Mouse (Mus musculus): Measurements from ENCODE around the gene Spryd4. TPM values are rescaled to one million over a fixed set of nuclear protein-coding genes. Genes with fewer than 3 reads are reported as not detected.
"Not testable (repeated sequence)": the region's sequence is repeated elsewhere in the genome, so short reads cannot be mapped to it uniquely, and the experiment has no call there.

Gene Spryd4
- polyA plus RNA-seq, 1 experiment from 2014 or later = 25.7 TPM

GRCm38 (mm10) chr10:128230582-128230981, 19.0 kb upstream of the Spryd4 start:
- Histone ChIP-seq H3K9me3 (ENCODE audit: control insufficient read depth, low read length) (no peaks in the 10 kb centered on the region), H3K36me3 (ENCODE audit: control insufficient read depth, insufficient read depth, low read length) (no peaks in the 10 kb centered on the region), H3K27ac (ENCODE audit: low read depth, low read length) (no peak overlapping the region), H3K4me3 (ENCODE audit: low read depth, low read length) (no peak overlapping the region), H3K27me3 (ENCODE audit: control insufficient read depth, insufficient read depth, low read length) (no peaks in the 10 kb centered on the region), H3K4me1 (ENCODE audit: control insufficient read depth, insufficient read depth, low read length) (peaks cover 11% of the 10 kb centered on the region), H3K4me2 (no peak overlapping the region), H3K9ac (ENCODE audit: low read length) (0 out of 2 replicates have a peak overlapping the region, but pooled peaks have one; percentile 1)
- 83% methylated on average over 12 of the region's 12 CpGs for WGBS
- no peak for DNase-seq (ENCODE audit: low spot score, missing footprints)
- no peak for ATAC-seq (ENCODE audit: low FRiP score)

- Histone ChIP-seq H3K27me3 (ENCODE audit: control insufficient read depth, insufficient read depth, low read length) (no peaks in the 10 kb centered on the region), H3K36me3 (ENCODE audit: control insufficient read depth, insufficient read depth, low read length) (no peaks in the 10 kb centered on the region), H3K4me1 (ENCODE audit: control insufficient read depth, insufficient read depth, low read length) (peaks cover 18% of the 10 kb centered on the region), H3K9ac (ENCODE audit: low read length) (no peak overlapping the region), H3K4me3 (ENCODE audit: low read depth, low read length) (no peak overlapping the region), H3K27ac (ENCODE audit: low read depth, low read length) (no peak overlapping the region), H3K4me2 (no peak overlapping the region), H3K9me3 (ENCODE audit: control insufficient read depth, low read length) (no peaks in the 10 kb centered on the region)
- DNase-seq (ENCODE audit: low spot score, missing footprints) (no peak), ATAC-seq (ENCODE audit: low FRiP score) (no peak)
- WGBS = 91% methylated on average over 8 of the region's 8 CpGs
These were observed 16.4 kb upstream of the Spryd4 start for GRCm38 (mm10) chr10:128228009-128228408.

GRCm38 (mm10) chr10:128227592-128227991, 16.0 kb upstream of the Spryd4 start:
- Histone ChIP-seq H3K9ac (ENCODE audit: low read length) (no peak overlapping the region), H3K27me3 (ENCODE audit: control insufficient read depth, insufficient read depth, low read length) (no peaks in the 10 kb centered on the region), H3K4me1 (ENCODE audit: control insufficient read depth, insufficient read depth, low read length) (peaks cover 16% of the 10 kb centered on the region), H3K27ac (ENCODE audit: low read depth, low read length) (no peak overlapping the region), H3K4me2 (no peak overlapping the region), H3K4me3 (ENCODE audit: low read depth, low read length) (no peak overlapping the region), H3K36me3 (ENCODE audit: control insufficient read depth, insufficient read depth, low read length) (no peaks in the 10 kb centered on the region), H3K9me3 (ENCODE audit: control insufficient read depth, low read length) (no peaks in the 10 kb centered on the region)
- DNase-seq (ENCODE audit: low spot score, missing footprints) (no peak), ATAC-seq (ENCODE audit: low FRiP score) (no peak)
- 90% methylated on average over 9 of the region's 9 CpGs for WGBS

DNA sequence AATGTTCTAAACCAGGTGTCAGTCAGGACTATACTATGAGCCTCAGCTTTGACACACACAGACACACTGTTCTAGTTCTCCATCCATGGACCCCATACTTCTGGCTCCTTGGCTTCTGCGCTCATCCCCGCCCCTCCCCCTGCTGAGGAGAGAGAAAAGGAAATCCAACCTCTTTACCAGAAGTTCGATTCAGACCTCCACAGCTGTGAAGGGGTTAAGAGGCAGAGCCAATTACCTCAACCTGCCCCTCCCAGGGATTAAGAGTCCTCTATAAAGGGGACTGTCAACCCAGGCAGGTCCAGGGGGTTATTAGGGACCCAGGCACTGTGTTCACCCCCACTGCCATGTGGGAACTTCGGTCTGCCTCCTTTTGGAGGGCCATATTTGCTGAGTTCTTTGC, 13.9 kb upstream of the Spryd4 start, which contains the start of gene Mip:
Gene Mip, plus strand, starts transcription at position 301 of the 400 bp plus-strand sequence.
- H3K27me3 ChIP-seq (ENCODE audit: control insufficient read depth, insufficient read depth, low read length) = no peaks in the 10 kb centered on the region
- DNase-seq (ENCODE audit: low spot score, missing footprints) (no peak), ATAC-seq (ENCODE audit: low FRiP score) (no peak)
- H3K4me3 ChIP-seq (ENCODE audit: low read depth, low read length) = no peak within 1 kb of the TSS
- 22% methylated on average over 4 of the region's 4 CpGs for WGBS
- no peak within 1 kb of the TSS for H3K9ac ChIP-seq (ENCODE audit: low read length)
- no peak within 1 kb of the TSS for H3K27ac ChIP-seq (ENCODE audit: low read depth, low read length)
- H3K4me2 ChIP-seq = no peak within 1 kb of the TSS
- H3K9me3 ChIP-seq (ENCODE audit: control insufficient read depth, low read length) = no peaks in the 10 kb centered on the region
- peaks cover 10% of the 10 kb centered on the region for H3K4me1 ChIP-seq (ENCODE audit: control insufficient read depth, insufficient read depth, low read length)
- no peaks in the 10 kb centered on the region for H3K36me3 ChIP-seq (ENCODE audit: control insufficient read depth, insufficient read depth, low read length)

- no peak overlapping the region for H3K27ac ChIP-seq (ENCODE audit: low read depth, low read length)
- H3K9me3 ChIP-seq (ENCODE audit: control insufficient read depth, low read length) = no peaks in the 10 kb centered on the region
- no peak overlapping the region for H3K4me2 ChIP-seq
- H3K4me3 ChIP-seq (ENCODE audit: low read depth, low read length) = no peak overlapping the region
- ATAC-seq (ENCODE audit: low FRiP score) (no peak), DNase-seq (ENCODE audit: low spot score, missing footprints) (no peak)
- H3K4me1 ChIP-seq (ENCODE audit: control insufficient read depth, insufficient read depth, low read length) = peaks cover 10% of the 10 kb centered on the region
- WGBS = 30% methylated on average over 5 of the region's 5 CpGs
- no peaks in the 10 kb centered on the region for H3K36me3 ChIP-seq (ENCODE audit: control insufficient read depth, insufficient read depth, low read length)
- no peak overlapping the region for H3K9ac ChIP-seq (ENCODE audit: low read length)
- H3K27me3 ChIP-seq (ENCODE audit: control insufficient read depth, insufficient read depth, low read length) = no peaks in the 10 kb centered on the region
These were observed 13.5 kb upstream of the Spryd4 start for GRCm38 (mm10) chr10:128225064-128225463.

DNA sequence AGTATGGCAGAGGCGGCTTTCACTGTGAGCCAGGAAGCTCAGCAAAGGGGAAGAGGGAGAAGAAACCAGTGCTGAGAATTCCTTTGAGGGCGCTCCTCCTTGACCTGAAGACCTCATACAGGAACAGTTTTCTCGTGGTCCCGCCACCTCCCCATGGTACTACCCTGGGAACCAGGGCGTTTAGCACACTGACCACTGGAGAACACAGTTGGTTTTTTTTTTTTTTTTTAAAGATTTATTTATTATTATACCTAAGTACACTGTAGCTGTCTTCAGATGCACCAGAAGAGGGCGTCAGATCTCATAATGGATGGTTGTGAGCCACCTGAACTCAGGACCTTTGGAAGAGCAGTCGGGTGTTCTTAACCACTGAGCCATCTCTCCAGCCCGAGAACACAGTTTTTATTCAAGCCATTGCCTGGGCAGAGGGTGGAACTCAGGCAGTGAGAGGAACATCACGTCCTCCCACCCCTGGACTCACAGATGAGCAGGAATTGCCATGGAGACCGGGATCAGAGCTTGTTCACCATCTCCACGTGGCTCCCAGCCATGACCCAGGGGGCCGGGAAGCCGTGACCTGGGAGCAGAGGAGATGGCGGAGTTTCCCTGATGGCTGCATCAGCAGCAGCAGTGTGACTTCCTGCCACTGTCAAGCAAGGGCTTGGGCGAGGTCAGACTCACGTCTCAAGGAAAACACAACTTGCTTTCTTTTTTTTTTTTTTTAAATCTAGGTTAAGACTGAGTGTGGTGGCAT, 10.1 kb upstream of the Spryd4 start:
- Histone ChIP-seq H3K36me3 (ENCODE audit: control insufficient read depth, insufficient read depth, low read length) (no peaks in the 10 kb centered on the region), H3K27ac (ENCODE audit: low read depth, low read length) (no peak overlapping the region), H3K4me2 (no peak overlapping the region), H3K4me1 (ENCODE audit: control insufficient read depth, insufficient read depth, low read length) (peaks cover 10% of the 10 kb centered on the region), H3K9ac (ENCODE audit: low read length) (no peak overlapping the region), H3K9me3 (ENCODE audit: control insufficient read depth, low read length) (no peaks in the 10 kb centered on the region), H3K27me3 (ENCODE audit: control insufficient read depth, insufficient read depth, low read length) (no peaks in the 10 kb centered on the region), H3K4me3 (ENCODE audit: low read depth, low read length) (no peak overlapping the region)
- DNase-seq (ENCODE audit: low spot score, missing footprints) (no peak), ATAC-seq (ENCODE audit: low FRiP score) (no peak)
- 59% methylated on average over 16 of the region's 16 CpGs for WGBS

DNA sequence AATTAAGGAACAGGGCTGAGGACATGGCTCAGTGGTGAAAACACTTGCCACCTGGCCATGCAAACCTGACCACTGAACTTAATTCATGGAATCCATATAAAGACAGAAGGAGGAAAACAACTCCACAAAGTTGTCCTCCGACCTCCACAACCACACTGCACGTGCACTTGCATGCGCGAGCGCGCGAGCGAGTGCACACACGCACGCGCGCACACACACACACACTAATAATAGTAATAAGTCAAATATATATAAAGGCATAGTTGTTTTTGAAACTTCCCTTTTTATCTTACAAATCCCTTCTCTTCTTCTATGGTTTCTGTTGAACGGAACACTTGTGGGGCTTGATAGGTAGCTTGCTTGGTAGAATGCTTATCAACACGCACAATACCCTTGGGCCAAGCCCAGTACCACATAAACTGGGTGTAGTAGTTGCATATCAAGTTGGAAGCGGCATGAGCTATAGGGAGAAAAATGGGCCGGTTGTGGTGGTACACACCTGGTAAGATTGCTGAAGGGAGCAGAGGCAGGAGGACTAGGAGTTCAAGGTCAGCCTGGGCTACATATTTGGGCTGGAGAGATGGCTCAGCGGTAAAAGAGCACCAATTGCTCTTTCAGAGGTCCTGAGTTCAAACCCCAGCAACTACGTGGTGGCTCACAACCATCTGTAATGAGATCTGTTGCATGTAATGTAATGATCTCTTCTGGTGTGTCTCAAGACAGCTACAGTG, 6.9 kb upstream of the Spryd4 start:
- Histone ChIP-seq H3K4me2 (no peak overlapping the region), H3K4me1 (ENCODE audit: control insufficient read depth, insufficient read depth, low read length) (no peaks in the 10 kb centered on the region), H3K9ac (ENCODE audit: low read length) (no peak overlapping the region), H3K36me3 (ENCODE audit: control insufficient read depth, insufficient read depth, low read length) (no peaks in the 10 kb centered on the region), H3K27ac (ENCODE audit: low read depth, low read length) (no peak overlapping the region), H3K9me3 (ENCODE audit: control insufficient read depth, low read length) (no peaks in the 10 kb centered on the region), H3K27me3 (ENCODE audit: control insufficient read depth, insufficient read depth, low read length) (no peaks in the 10 kb centered on the region), H3K4me3 (ENCODE audit: low read depth, low read length) (no peak overlapping the region)
- ATAC-seq (ENCODE audit: low FRiP score) (no peak), DNase-seq (ENCODE audit: low spot score, missing footprints) (no peak)
- WGBS = 95% methylated on average over 18 of the region's 18 CpGs

DNA sequence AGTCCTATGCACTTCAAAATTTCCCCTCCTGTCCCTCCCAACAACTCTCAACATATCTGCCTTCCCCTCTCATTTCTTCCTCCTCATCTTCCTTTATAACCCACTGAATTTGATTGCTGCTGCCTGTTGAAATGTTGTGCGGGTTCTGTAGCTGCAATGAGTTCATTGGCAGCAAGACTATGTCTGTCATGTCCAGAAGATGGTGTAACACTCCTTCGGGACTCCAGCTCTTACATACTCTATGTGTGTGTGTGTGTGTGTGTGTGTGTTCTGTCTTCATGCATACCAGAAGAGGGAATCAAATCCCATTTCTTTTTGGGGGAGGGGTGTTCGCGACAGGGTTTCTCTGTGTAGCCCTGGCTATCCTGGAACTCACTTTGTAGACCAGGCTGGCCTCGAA, 3.4 kb upstream of the Spryd4 start:
- Histone ChIP-seq H3K4me1 (ENCODE audit: control insufficient read depth, insufficient read depth, low read length) (peaks cover 5% of the 10 kb centered on the region; the same call in 1 of the 2 replicates), H3K9ac (ENCODE audit: low read length) (no peak overlapping the region), H3K27me3 (ENCODE audit: control insufficient read depth, insufficient read depth, low read length) (0 out of 2 replicates have a peak, but pooled peaks cover 3% of the 10 kb centered on the region), H3K4me2 (no peak overlapping the region), H3K4me3 (ENCODE audit: low read depth, low read length) (no peak overlapping the region), H3K36me3 (ENCODE audit: control insufficient read depth, insufficient read depth, low read length) (no peaks in the 10 kb centered on the region), H3K9me3 (ENCODE audit: control insufficient read depth, low read length) (no peaks in the 10 kb centered on the region), H3K27ac (ENCODE audit: low read depth, low read length) (no peak overlapping the region)
- WGBS = 84% methylated on average over 5 of the region's 5 CpGs
- DNase-seq (ENCODE audit: low spot score, missing footprints) (no peak), ATAC-seq (ENCODE audit: low FRiP score) (no peak)

DNA sequence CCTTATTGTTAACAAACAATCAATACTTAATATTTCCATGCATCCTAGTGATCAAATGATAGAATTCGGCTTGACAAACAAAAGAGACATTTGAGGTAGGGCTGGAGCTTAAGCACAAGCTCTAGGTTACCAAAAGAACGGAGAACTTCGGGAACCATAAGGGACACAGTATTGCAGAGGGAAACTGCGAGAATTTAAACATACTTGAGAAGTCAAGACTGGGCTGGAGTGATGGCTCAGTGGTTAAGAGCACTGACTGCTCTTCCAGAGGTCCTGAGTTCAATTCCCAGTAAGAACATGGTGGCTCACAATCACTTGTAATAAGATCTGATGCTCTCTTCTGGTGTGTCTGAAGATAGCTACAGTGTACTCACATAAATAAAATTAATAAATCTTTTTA, 2.5 kb upstream of the Spryd4 start:
- H3K36me3 ChIP-seq (ENCODE audit: control insufficient read depth, insufficient read depth, low read length); H3K27me3 ChIP-seq (ENCODE audit: control insufficient read depth, insufficient read depth, low read length); ATAC-seq (ENCODE audit: low FRiP score); H3K4me3 ChIP-seq (ENCODE audit: low read depth, low read length); H3K27ac ChIP-seq (ENCODE audit: low read depth, low read length); H3K4me2 ChIP-seq; H3K9ac ChIP-seq (ENCODE audit: low read length); DNase-seq (ENCODE audit: low spot score, missing footprints); H3K4me1 ChIP-seq (ENCODE audit: control insufficient read depth, insufficient read depth, low read length); H3K9me3 ChIP-seq (ENCODE audit: control insufficient read depth, low read length): not testable (repeated sequence)
- 84% methylated on average over 4 of the region's 4 CpGs for whole genome bisulfite sequencing
